Mouse (Mus musculus) heart, postnatal 0 days (tissue): Measurements from ENCODE around the gene Kdm6b.

Experiments
- CTCF ChIP-seq: IDR thresholded peaks from 2 replicates; pipeline ENCODE4 v1.5.1; 2016; ENCODE audit warnings: antibody characterized with exemption, control low read depth, low read depth
- EP300 ChIP-seq: IDR thresholded peaks from 2 replicates; pipeline ENCODE4 v1.6.1; 2016; ENCODE audit warnings: antibody characterized with exemption, low read depth

GRCm38 (mm10) chr11:69417449-69418384, 4.2 kb upstream of the Kdm6b start:
- no peak for TF ChIP-seq CTCF
- peak; percentile 97 for TF ChIP-seq EP300
